Mouse (Mus musculus): ENCODE measurements around the gene Aar2.

DNA sequence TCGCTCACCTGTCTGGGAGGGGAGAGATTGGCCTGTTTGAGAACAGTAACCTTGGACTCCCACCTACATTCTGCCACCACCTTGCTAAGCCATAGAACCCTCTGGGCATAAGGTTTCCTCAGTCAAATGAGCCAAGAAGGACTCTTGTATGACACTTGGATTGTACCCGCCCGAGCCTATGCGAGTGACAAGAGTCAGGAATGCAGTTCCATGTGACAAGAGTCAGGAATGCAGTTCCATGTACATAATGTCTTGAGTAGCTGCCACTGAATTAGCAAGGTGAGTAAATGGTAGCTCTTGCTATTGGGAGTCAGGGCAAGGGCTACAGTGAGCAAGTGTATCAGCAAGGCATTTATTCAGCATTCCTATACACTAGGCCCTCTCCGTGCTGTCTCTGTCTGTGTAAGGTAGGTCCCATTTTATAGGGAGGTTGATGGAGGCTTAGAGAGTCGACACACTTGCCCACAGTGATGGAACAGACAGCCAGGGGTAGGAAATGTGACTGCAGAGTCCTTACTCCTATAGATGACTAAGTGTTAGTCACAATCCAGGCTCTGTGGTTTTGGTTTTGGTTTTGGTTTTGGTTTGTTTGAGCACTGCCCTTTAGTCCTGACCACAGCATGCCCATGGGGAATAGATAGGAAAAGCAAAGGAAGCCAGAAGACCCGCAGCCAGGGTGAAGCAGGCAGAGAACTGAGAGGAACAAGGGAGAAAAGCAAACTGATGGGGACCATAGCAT lies 8.4 kb upstream of the Aar2 start:
- no peak for TF ChIP-seq CHD2 (IDR thresholded peaks at IDR 0.05; ENCODE audit: low read depth, low read length)
- TF ChIP-seq ZC3H11A (IDR thresholded peaks at IDR 0.05; ENCODE audit: borderline replicate concordance, low read depth, low read length): no peak
- TF ChIP-seq MAFK (IDR thresholded peaks at IDR 0.05; ENCODE audit: insufficient read depth, low read depth, low read length): no peak
- no peak for TF ChIP-seq ZNF384 (IDR thresholded peaks at IDR 0.05; ENCODE audit: low read depth, low read length)
- TF ChIP-seq HCFC1 (IDR thresholded peaks at IDR 0.05; ENCODE audit: borderline replicate concordance, insufficient read depth, low read length): no peak
